Mouse (Mus musculus): ENCODE data around the gene Nod2. TPM values are rescaled to one million over a fixed set of nuclear protein-coding genes. Genes with fewer than 3 reads are reported as not detected.

The Nod2 gene
- polyA plus RNA-seq, 1 experiment from 2014 or later = 0.38 TPM

GRCm38 (mm10) chr8:88677071-88677470 is 30.0 kb downstream of the Nod2 start:
- Histone ChIP-seq H3K9me3 (replicated peaks; ENCODE audit: low read length) (no peaks in the 10 kb centered on the region), H3K4me1 (replicated peaks; ENCODE audit: insufficient read depth, low read length) (no peaks in the 10 kb centered on the region), H3K27ac (no peak overlapping the region), H3K36me3 (ENCODE audit: insufficient read depth, low read length) (no peaks in the 10 kb centered on the region), H3K27me3 (ENCODE audit: insufficient read depth, low read length) (no peaks in the 10 kb centered on the region), H3K4me3 (replicated peaks; ENCODE audit: low read depth, low read length) (no peak overlapping the region), H3K4me2 (ENCODE audit: low read length) (no peak overlapping the region), H3K9ac (ENCODE audit: low read depth, low read length) (no peak overlapping the region)
- WGBS = 73% methylated on average over 8 of the region's 8 CpGs
- no peak for ATAC-seq (replicated peaks; ENCODE audit: low FRiP score, low read depth)
- DNase-seq (ENCODE audit: low spot score) = no peak
- TF ChIP-seq CTCF (IDR thresholded peaks at IDR 0.05; ENCODE audit: low read depth) = no peak

GRCm38 (mm10) chr8:88680566-88680965 is 33.5 kb downstream of the Nod2 start:
- H3K4me3 ChIP-seq (replicated peaks; ENCODE audit: low read depth, low read length) = no peak overlapping the region
- H3K27me3 ChIP-seq (ENCODE audit: insufficient read depth, low read length) = no peaks in the 10 kb centered on the region
- no peak overlapping the region for H3K9ac ChIP-seq (ENCODE audit: low read depth, low read length)
- no peaks in the 10 kb centered on the region for H3K9me3 ChIP-seq (replicated peaks; ENCODE audit: low read length)
- no peak overlapping the region for H3K4me2 ChIP-seq (ENCODE audit: low read length)
- H3K27ac ChIP-seq = no peak overlapping the region
- no peaks in the 10 kb centered on the region for H3K36me3 ChIP-seq (ENCODE audit: insufficient read depth, low read length)
- TF ChIP-seq CTCF (IDR thresholded peaks at IDR 0.05; ENCODE audit: low read depth) = no peak
- ATAC-seq (replicated peaks; ENCODE audit: low FRiP score, low read depth) (no peak), DNase-seq (ENCODE audit: low spot score) (no peak)
- H3K4me1 ChIP-seq (replicated peaks; ENCODE audit: insufficient read depth, low read length) = no peaks in the 10 kb centered on the region
- WGBS = 90% methylated on average over 2 of the region's 2 CpGs

- Histone ChIP-seq H3K4me2 (ENCODE audit: low read length) (no peak overlapping the region), H3K27me3 (ENCODE audit: insufficient read depth, low read length) (no peaks in the 10 kb centered on the region), H3K4me3 (replicated peaks; ENCODE audit: low read depth, low read length) (no peak overlapping the region), H3K9me3 (replicated peaks; ENCODE audit: low read length) (no peaks in the 10 kb centered on the region), H3K36me3 (ENCODE audit: insufficient read depth, low read length) (no peaks in the 10 kb centered on the region), H3K9ac (ENCODE audit: low read depth, low read length) (no peak overlapping the region), H3K27ac (no peak overlapping the region), H3K4me1 (replicated peaks; ENCODE audit: insufficient read depth, low read length) (no peaks in the 10 kb centered on the region)
- no peak for TF ChIP-seq CTCF (IDR thresholded peaks at IDR 0.05; ENCODE audit: low read depth)
- DNase-seq (ENCODE audit: low spot score) = no peak
- no peak for ATAC-seq (replicated peaks; ENCODE audit: low FRiP score, low read depth)
- WGBS = 84% methylated on average over 8 of the region's 8 CpGs
Observed at GRCm38 (mm10) chr8:88681046-88681445, 33.9 kb downstream of the Nod2 start.

- no peaks in the 10 kb centered on the region for H3K27me3 ChIP-seq (ENCODE audit: insufficient read depth, low read length)
- no peak for TF ChIP-seq CTCF (IDR thresholded peaks at IDR 0.05; ENCODE audit: low read depth)
- no peaks in the 10 kb centered on the region for H3K9me3 ChIP-seq (replicated peaks; ENCODE audit: low read length)
- DNase-seq (ENCODE audit: low spot score) (no peak), ATAC-seq (replicated peaks; ENCODE audit: low FRiP score, low read depth) (no peak)
- H3K4me2 ChIP-seq (ENCODE audit: low read length) = no peak overlapping the region
- H3K36me3 ChIP-seq (ENCODE audit: insufficient read depth, low read length) = no peaks in the 10 kb centered on the region
- H3K9ac ChIP-seq (ENCODE audit: low read depth, low read length) = no peak overlapping the region
- no peaks in the 10 kb centered on the region for H3K4me1 ChIP-seq (replicated peaks; ENCODE audit: insufficient read depth, low read length)
- WGBS = 84% methylated on average over 7 of the region's 7 CpGs
- H3K4me3 ChIP-seq (replicated peaks; ENCODE audit: low read depth, low read length) = no peak overlapping the region
- no peak overlapping the region for H3K27ac ChIP-seq
Observed at GRCm38 (mm10) chr8:88683656-88684289, 36.7 kb downstream of the Nod2 start.

GRCm38 (mm10) chr8:88686226-88686905 is 39.3 kb downstream of the Nod2 start:
- 54% methylated on average over 9 of the region's 9 CpGs for WGBS
- Histone ChIP-seq H3K4me2 (ENCODE audit: low read length) (no peak overlapping the region), H3K9ac (ENCODE audit: low read depth, low read length) (no peak overlapping the region), H3K9me3 (replicated peaks; ENCODE audit: low read length) (no peaks in the 10 kb centered on the region), H3K36me3 (ENCODE audit: insufficient read depth, low read length) (no peaks in the 10 kb centered on the region), H3K4me3 (replicated peaks; ENCODE audit: low read depth, low read length) (no peak overlapping the region), H3K27ac (no peak overlapping the region), H3K27me3 (ENCODE audit: insufficient read depth, low read length) (no peaks in the 10 kb centered on the region), H3K4me1 (replicated peaks; ENCODE audit: insufficient read depth, low read length) (no peaks in the 10 kb centered on the region)
- DNase-seq (ENCODE audit: low spot score) = no peak
- no peak for ATAC-seq (replicated peaks; ENCODE audit: low FRiP score, low read depth)
- TF ChIP-seq CTCF (IDR thresholded peaks at IDR 0.05; ENCODE audit: low read depth) = no peak

GRCm38 (mm10) chr8:88686906-88687235 is 39.8 kb downstream of the Nod2 start:
- no peak for ATAC-seq (replicated peaks; ENCODE audit: low FRiP score, low read depth)
- no peaks in the 10 kb centered on the region for H3K9me3 ChIP-seq (replicated peaks; ENCODE audit: low read length)
- H3K27ac ChIP-seq = no peak overlapping the region
- no peaks in the 10 kb centered on the region for H3K4me1 ChIP-seq (replicated peaks; ENCODE audit: insufficient read depth, low read length)
- no peak for TF ChIP-seq CTCF (IDR thresholded peaks at IDR 0.05; ENCODE audit: low read depth)
- 78% methylated on average over 8 of the region's 8 CpGs for WGBS
- no peak overlapping the region for H3K4me3 ChIP-seq (replicated peaks; ENCODE audit: low read depth, low read length)
- H3K36me3 ChIP-seq (ENCODE audit: insufficient read depth, low read length) = no peaks in the 10 kb centered on the region
- DNase-seq (ENCODE audit: low spot score) = no peak
- no peak overlapping the region for H3K4me2 ChIP-seq (ENCODE audit: low read length)
- no peaks in the 10 kb centered on the region for H3K27me3 ChIP-seq (ENCODE audit: insufficient read depth, low read length)
- H3K9ac ChIP-seq (ENCODE audit: low read depth, low read length) = no peak overlapping the region
